Mouse (Mus musculus): ENCODE data around the gene Meiob. TPM values are rescaled to one million over a fixed set of nuclear protein-coding genes. Genes with fewer than 3 reads are reported as not detected.

Gene Meiob
- polyA plus RNA-seq, 1 experiment from 2014 or later, result not detected

DNA sequence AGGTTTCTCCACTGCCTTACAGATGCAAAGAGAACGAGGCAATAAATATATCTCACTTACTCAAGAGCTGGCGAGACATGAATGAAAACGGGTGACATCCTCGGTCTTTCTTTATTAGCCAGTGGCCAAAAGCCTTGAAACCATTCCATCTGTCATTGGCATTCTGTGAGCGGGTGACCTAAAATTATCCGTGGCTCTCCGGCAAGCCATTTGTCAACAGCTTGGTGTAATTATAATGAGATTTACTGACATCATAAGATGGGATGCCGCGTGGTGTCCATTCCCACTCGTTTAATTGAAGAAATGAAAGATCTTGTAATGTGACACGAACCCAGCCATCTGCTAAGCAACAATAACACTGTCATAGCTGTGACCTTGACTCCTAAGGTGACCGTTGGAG, 9.3 kb upstream of the Meiob start:
- Histone ChIP-seq H3K9ac (no peak overlapping the region), H3K4me3 (no peak overlapping the region), H3K4me2 (no peak overlapping the region), H3K27me3 (0 out of 2 replicates have a peak, but pooled peaks cover 13% of the 10 kb centered on the region), H3K9me3 (replicated peaks) (no peaks in the 10 kb centered on the region), H3K36me3 (ENCODE audit: poor library complexity, severe bottlenecking) (no peaks in the 10 kb centered on the region), H3K27ac (no peak overlapping the region), H3K4me1 (no peaks in the 10 kb centered on the region)
- no peak for ATAC-seq
- WGBS, result 76% methylated on average over 12 of the region's 12 CpGs

GRCm38 (mm10) chr17:24796969-24797368, 7.1 kb upstream of the Meiob start:
- no peak overlapping the region for H3K4me2 ChIP-seq
- H3K27me3 ChIP-seq, result 0 out of 2 replicates have a peak, but pooled peaks cover 8% of the 10 kb centered on the region
- no peak for ATAC-seq
- no peak overlapping the region for H3K9ac ChIP-seq
- no peak overlapping the region for H3K4me3 ChIP-seq
- 82% methylated on average over 3 of the region's 3 CpGs for WGBS
- no peaks in the 10 kb centered on the region for H3K4me1 ChIP-seq
- no peaks in the 10 kb centered on the region for H3K9me3 ChIP-seq (replicated peaks)
- H3K36me3 ChIP-seq (ENCODE audit: poor library complexity, severe bottlenecking), result no peaks in the 10 kb centered on the region
- no peak overlapping the region for H3K27ac ChIP-seq

- no peak overlapping the region for H3K4me3 ChIP-seq
- H3K4me2 ChIP-seq, result no peak overlapping the region
- no peaks in the 10 kb centered on the region for H3K4me1 ChIP-seq
- ATAC-seq, result no peak
- H3K36me3 ChIP-seq (ENCODE audit: poor library complexity, severe bottlenecking), result no peaks in the 10 kb centered on the region
- H3K9me3 ChIP-seq (replicated peaks), result no peaks in the 10 kb centered on the region
- no peak overlapping the region for H3K9ac ChIP-seq
- peaks cover 14% of the 10 kb centered on the region for H3K27me3 ChIP-seq
- no peak overlapping the region for H3K27ac ChIP-seq
- WGBS, result 61% methylated on average over 9 of the region's 9 CpGs
Observed at GRCm38 (mm10) chr17:24798229-24798628, 5.9 kb upstream of the Meiob start.

- no peaks in the 10 kb centered on the region for H3K9me3 ChIP-seq (replicated peaks)
- no peak overlapping the region for H3K4me3 ChIP-seq
- no peak overlapping the region for H3K9ac ChIP-seq
- no peak overlapping the region for H3K4me2 ChIP-seq
- 88% methylated on average over 4 of the region's 4 CpGs for WGBS
- no peak for ATAC-seq
- no peaks in the 10 kb centered on the region for H3K36me3 ChIP-seq (ENCODE audit: poor library complexity, severe bottlenecking)
- H3K27me3 ChIP-seq, result peaks cover 26% of the 10 kb centered on the region
- H3K27ac ChIP-seq, result no peak overlapping the region
- H3K4me1 ChIP-seq, result peaks cover 8% of the 10 kb centered on the region; the same call in 1 of the 2 replicates
Observed at GRCm38 (mm10) chr17:24799476-24799875, 4.6 kb upstream of the Meiob start.

GRCm38 (mm10) chr17:24800524-24800923, 3.6 kb upstream of the Meiob start:
- WGBS, result 55% methylated on average over 3 of the region's 3 CpGs
- no peaks in the 10 kb centered on the region for H3K9me3 ChIP-seq (replicated peaks)
- peaks cover 10% of the 10 kb centered on the region; the same call in 1 of the 2 replicates for H3K4me1 ChIP-seq
- H3K4me3 ChIP-seq, result no peak overlapping the region
- no peak overlapping the region for H3K4me2 ChIP-seq
- no peak for ATAC-seq
- H3K27me3 ChIP-seq, result peaks cover 36% of the 10 kb centered on the region
- no peak overlapping the region for H3K27ac ChIP-seq
- no peaks in the 10 kb centered on the region for H3K36me3 ChIP-seq (ENCODE audit: poor library complexity, severe bottlenecking)
- H3K9ac ChIP-seq, result no peak overlapping the region

DNA sequence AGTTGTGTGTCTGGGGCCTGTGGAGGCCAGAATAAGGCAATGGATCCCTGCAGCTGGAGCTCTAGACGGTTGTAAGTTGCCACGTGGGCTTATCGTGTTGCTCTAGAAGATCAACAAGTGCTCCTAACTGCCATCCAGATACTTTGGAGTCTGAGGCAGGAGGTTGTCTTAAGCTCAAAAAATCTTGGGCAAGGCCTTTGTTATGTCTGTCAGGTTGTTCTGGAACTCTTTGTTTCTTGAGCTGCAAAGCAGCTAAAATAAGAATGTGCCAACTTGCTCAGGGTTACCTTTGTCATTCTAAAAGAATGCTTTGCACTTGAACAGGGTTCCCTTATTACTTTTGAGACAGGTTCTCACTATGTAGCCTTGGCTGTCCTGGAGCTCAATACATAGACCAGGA, 7.1 kb downstream of the Meiob start:
- H3K9me3 ChIP-seq (replicated peaks), result no peaks in the 10 kb centered on the region
- no peaks in the 10 kb centered on the region for H3K4me1 ChIP-seq
- no peak overlapping the region for H3K4me3 ChIP-seq
- no peak for ATAC-seq
- H3K9ac ChIP-seq, result no peak overlapping the region
- H3K36me3 ChIP-seq (ENCODE audit: poor library complexity, severe bottlenecking), result no peaks in the 10 kb centered on the region
- no peak overlapping the region for H3K4me2 ChIP-seq
- 85% methylated on average over 3 of the region's 3 CpGs for WGBS
- peaks cover 33% of the 10 kb centered on the region for H3K27me3 ChIP-seq
- no peak overlapping the region for H3K27ac ChIP-seq

DNA sequence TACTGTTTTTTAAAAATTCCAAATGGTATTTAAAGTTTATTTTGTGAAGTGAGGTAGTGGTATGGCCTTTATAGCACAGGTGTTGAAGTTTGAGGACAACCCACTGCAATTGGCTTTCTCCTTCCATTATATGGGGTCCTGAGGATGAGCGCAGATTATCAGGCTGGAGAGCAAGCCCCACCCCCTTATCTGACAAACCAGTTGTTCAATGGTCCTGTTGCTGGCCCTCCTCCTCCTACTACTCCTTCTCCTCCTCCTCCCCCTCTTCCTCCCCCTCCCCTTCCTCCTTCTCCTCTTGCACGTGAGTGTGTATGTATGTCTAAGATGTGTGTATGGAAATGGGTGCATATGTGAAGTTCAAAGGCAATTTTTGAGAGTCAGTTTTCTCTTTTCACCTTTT, 8.1 kb downstream of the Meiob start:
- H3K4me3 ChIP-seq, result no peak overlapping the region
- no peaks in the 10 kb centered on the region for H3K36me3 ChIP-seq (ENCODE audit: poor library complexity, severe bottlenecking)
- no peak for ATAC-seq
- 37% methylated on average over 2 of the region's 2 CpGs for WGBS
- H3K9ac ChIP-seq, result no peak overlapping the region
- H3K9me3 ChIP-seq (replicated peaks), result no peaks in the 10 kb centered on the region
- H3K27me3 ChIP-seq, result peaks cover 24% of the 10 kb centered on the region
- no peak overlapping the region for H3K4me2 ChIP-seq
- no peak overlapping the region for H3K27ac ChIP-seq
- H3K4me1 ChIP-seq, result no peaks in the 10 kb centered on the region

DNA sequence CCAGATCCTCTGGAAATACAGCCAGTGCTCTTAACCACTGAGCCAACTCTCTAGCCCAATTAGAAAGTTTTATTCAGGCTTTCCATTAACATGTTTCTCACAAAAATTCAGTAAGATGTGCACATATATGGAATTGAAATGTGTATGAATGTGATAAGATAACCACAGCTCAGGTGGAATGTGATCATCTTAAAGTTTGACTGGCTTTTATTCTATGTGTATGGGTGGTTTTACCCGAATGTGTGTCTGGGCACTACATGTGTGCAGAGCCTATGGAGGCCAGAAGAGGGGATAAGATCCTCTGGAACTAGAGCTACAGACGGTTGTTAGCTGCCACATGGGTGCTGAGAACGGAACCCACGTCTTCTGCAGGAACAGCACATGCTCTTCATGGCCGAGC, 11.2 kb downstream of the Meiob start:
- Histone ChIP-seq H3K4me1 (no peaks in the 10 kb centered on the region), H3K27me3 (peaks cover 9% of the 10 kb centered on the region; the same call in 1 of the 2 replicates), H3K9ac (no peak overlapping the region), H3K4me2 (no peak overlapping the region), H3K9me3 (replicated peaks) (no peaks in the 10 kb centered on the region), H3K27ac (no peak overlapping the region), H3K36me3 (ENCODE audit: poor library complexity, severe bottlenecking) (no peaks in the 10 kb centered on the region), H3K4me3 (no peak overlapping the region)
- no peak for ATAC-seq
- WGBS, result 80% methylated on average over 5 of the region's 5 CpGs

GRCm38 (mm10) chr17:24817503-24817902, 13.4 kb downstream of the Meiob start:
- Histone ChIP-seq H3K4me1 (no peaks in the 10 kb centered on the region), H3K4me2 (no peak overlapping the region), H3K9me3 (replicated peaks) (no peaks in the 10 kb centered on the region), H3K9ac (no peak overlapping the region), H3K27me3 (peaks cover 13% of the 10 kb centered on the region), H3K27ac (no peak overlapping the region), H3K36me3 (ENCODE audit: poor library complexity, severe bottlenecking) (no peaks in the 10 kb centered on the region), H3K4me3 (no peak overlapping the region)
- 45% methylated on average over 1 of the region's 1 CpGs for WGBS
- no peak for ATAC-seq

- no peaks in the 10 kb centered on the region for H3K4me1 ChIP-seq
- H3K9me3 ChIP-seq (replicated peaks), result no peaks in the 10 kb centered on the region
- peaks cover 13% of the 10 kb centered on the region for H3K27me3 ChIP-seq
- no peak overlapping the region for H3K4me3 ChIP-seq
- no peak overlapping the region for H3K27ac ChIP-seq
- no peak overlapping the region for H3K9ac ChIP-seq
- no peak overlapping the region for H3K4me2 ChIP-seq
- 51% methylated on average over 6 of the region's 6 CpGs for WGBS
- H3K36me3 ChIP-seq (ENCODE audit: poor library complexity, severe bottlenecking), result no peaks in the 10 kb centered on the region
- no peak for ATAC-seq
Observed at GRCm38 (mm10) chr17:24818172-24818571, 14.1 kb downstream of the Meiob start.

DNA sequence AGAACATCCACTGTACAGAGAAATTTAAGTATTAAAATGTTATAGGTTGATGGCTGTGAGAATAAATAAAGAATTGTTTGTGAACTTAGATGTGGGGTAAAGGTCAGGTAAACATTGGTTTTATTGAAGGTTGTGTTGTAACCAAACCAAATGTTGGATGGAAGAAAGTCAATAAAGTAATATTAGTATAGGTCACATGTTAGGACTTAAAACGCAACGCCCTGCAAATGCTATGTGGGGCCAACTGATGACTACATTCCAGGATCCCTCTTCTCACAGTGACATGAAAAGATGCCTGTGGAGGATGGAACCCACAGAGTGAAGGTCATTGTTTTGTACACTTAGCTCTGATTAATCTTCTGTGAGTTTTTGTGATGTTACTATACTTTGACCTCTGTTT, 15.4 kb downstream of the Meiob start:
- Histone ChIP-seq H3K9ac (no peak overlapping the region), H3K9me3 (replicated peaks) (no peaks in the 10 kb centered on the region), H3K4me3 (no peak overlapping the region), H3K4me1 (no peaks in the 10 kb centered on the region), H3K36me3 (ENCODE audit: poor library complexity, severe bottlenecking) (no peaks in the 10 kb centered on the region), H3K4me2 (no peak overlapping the region), H3K27ac (no peak overlapping the region), H3K27me3 (peaks cover 13% of the 10 kb centered on the region)
- ATAC-seq, result no peak
- WGBS, result 62% methylated on average over 2 of the region's 2 CpGs

DNA sequence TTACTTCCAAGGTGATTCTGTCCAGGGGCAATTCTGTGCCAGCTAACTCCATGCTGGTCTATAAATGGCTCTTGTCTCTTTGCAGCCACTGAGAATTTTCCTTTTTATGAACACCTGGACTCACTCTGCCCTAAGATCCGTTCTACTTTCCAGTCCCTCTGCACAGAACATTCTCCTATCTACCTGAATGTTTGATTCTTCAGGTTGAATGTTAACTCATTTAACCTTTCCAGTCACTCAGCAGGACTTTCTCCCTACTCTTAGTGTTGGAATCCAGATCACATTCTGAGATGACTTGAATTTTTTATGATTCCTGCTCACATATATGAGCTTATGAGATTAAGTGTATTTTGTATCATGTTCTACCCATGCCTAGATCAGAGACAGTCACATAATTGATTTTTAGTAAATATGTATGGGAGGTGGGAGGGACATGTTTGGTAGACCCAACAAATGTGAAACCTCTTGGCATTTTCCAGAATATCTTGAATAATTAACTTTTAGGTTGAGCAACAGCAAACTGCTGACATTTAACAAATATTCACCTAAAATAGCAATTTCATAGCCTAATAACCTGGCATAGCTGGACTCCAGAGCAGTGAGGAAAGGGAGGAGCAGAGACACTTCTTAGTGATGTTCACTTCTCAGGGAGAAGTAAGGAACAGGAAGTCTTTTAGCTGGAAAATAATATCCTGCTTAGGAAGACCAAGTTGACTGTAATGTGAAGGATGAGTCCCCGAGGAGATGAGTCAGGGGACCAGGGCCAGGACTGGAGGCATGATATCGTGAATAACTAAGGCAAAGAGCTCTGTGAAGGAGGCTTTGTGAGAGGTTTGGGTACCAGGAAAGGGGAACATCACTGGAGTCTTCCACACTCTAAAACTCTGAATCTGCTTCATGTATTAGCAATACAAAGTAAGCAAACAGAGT, 17.5 kb downstream of the Meiob start:
- H3K27me3 ChIP-seq, result peaks cover 22% of the 10 kb centered on the region
- no peak overlapping the region for H3K9ac ChIP-seq
- H3K36me3 ChIP-seq (ENCODE audit: poor library complexity, severe bottlenecking), result no peaks in the 10 kb centered on the region
- H3K4me1 ChIP-seq, result no peaks in the 10 kb centered on the region
- H3K4me3 ChIP-seq, result no peak overlapping the region
- H3K9me3 ChIP-seq (replicated peaks), result no peaks in the 10 kb centered on the region
- no peak overlapping the region for H3K4me2 ChIP-seq
- no peak for ATAC-seq
- H3K27ac ChIP-seq, result no peak overlapping the region
- WGBS, result 60% methylated on average over 3 of the region's 3 CpGs

DNA sequence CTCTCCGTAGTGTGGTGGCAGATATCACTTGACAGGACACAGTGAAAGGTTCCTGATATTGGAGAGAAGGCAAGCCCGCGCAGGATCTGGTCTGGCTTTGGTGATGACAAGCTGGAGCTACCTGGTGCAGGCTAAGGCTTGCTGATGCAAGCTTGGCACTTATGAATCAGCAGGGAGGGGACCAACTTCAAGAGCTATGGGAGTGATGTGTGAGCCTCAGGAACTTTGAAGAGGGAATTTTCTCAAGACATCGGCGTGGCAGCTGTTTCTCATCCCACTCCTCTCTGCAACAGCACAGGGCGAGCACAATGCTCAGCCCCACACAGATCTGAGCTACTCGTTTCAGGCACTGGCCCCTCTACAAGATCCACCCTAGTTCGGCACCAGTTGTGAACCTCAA, 35.8 kb downstream of the Meiob start, which contains the start of gene Hagh:
Gene Hagh, plus strand, starts transcription at position 302 of the 400 bp plus-strand sequence.
- ATAC-seq, result no peak
- Histone ChIP-seq H3K4me2 (no peak within 1 kb of the TSS), H3K9ac (no peak within 1 kb of the TSS), H3K4me3 (no peak within 1 kb of the TSS), H3K27me3 (peaks cover 19% of the 10 kb centered on the region), H3K36me3 (ENCODE audit: poor library complexity, severe bottlenecking) (no peaks in the 10 kb centered on the region), H3K9me3 (replicated peaks) (no peaks in the 10 kb centered on the region), H3K4me1 (no peaks in the 10 kb centered on the region), H3K27ac (no peak within 1 kb of the TSS)
- WGBS, result 69% methylated on average over 8 of the region's 8 CpGs

Measured in forebrain, embryonic 13.5 days (tissue).